Mouse (Mus musculus): Measurements from ENCODE around the gene Elf3. TPM values are rescaled to one million over a fixed set of nuclear protein-coding genes. Genes with fewer than 3 reads are reported as not detected.

The Elf3 gene
- total and polyA plus RNA-seq, 3 experiments, result 14.6 to 52.1 (median 28.6) TPM

- H3K79me2 ChIP-seq (replicated peaks; ENCODE audit: control insufficient read depth, extremely low read depth, insufficient read depth, poor library complexity, severe bottlenecking), result no peaks in the 10 kb centered on the region
- H3K36me3 ChIP-seq (replicated peaks in 1 of 2; ENCODE audit: control insufficient read depth in 1 of 2, insufficient read depth in 1 of 2, low read length in 1 of 2), result no peaks in the 10 kb centered on the region
- H3K4me3 ChIP-seq (replicated peaks in 1 of 3; ENCODE audit: low read depth in 2 of 3, low read length in 2 of 3, poor library complexity in 1 of 3), result no peak overlapping the region
- in situ Hi-C loops (cut with MboI; ENCODE audit: low pct_ligation_motif_present, low pct_unique_long_range_greater_than_20kb, low sequenced_read_pairs) (no loop called here), dilution Hi-C loops (cut with MboI; ENCODE audit: extremely low pct_ligation_motif_present, extremely low pct_unique_long_range_greater_than_20kb, low sequenced_read_pairs) (no loop called here)
- no peak overlapping the region for H3K9ac ChIP-seq (ENCODE audit: insufficient read depth, low read depth)
- H3K9me3 ChIP-seq (replicated peaks; ENCODE audit: low read length), result no peaks in the 10 kb centered on the region
- no peaks in the 10 kb centered on the region for H3K27me3 ChIP-seq (replicated peaks)
- peaks cover 8 to 23% of the 10 kb centered on the region in 2 experiments for H3K4me1 ChIP-seq (ENCODE audit: control insufficient read depth in 1 of 2, insufficient read depth in 2 of 2)
- DNase-seq (ENCODE audit: extremely low read depth), result no peak
- no peak overlapping the region for H3K27ac ChIP-seq (ENCODE audit: insufficient read depth, low read depth)
- no peak overlapping the region for H3K4me2 ChIP-seq (ENCODE audit: insufficient read depth, low read depth, poor library complexity, severe bottlenecking)
- TF ChIP-seq CTCF (conservative IDR thresholded peaks at IDR 0.05 in 1 of 2, IDR thresholded peaks at IDR 0.05 in 1 of 2; ENCODE audit: low read depth in 2 of 2, low read length in 2 of 2) (no peak), MAFK (IDR thresholded peaks at IDR 0.05; ENCODE audit: insufficient replicate concordance, low read length) (no peak), ETS1 (conservative IDR thresholded peaks at IDR 0.05; ENCODE audit: low read depth, low read length) (no peak), MAX (IDR thresholded peaks at IDR 0.05; ENCODE audit: low read length) (no peak)
These were observed 51.6 kb downstream of the Elf3 start for GRCm38 (mm10) chr1:135206586-135207339.

GRCm38 (mm10) chr1:135205257-135205656, 53.1 kb downstream of the Elf3 start:
- Histone ChIP-seq H3K4me2 (ENCODE audit: insufficient read depth, low read depth, poor library complexity, severe bottlenecking) (no peak overlapping the region), H3K9me3 (replicated peaks; ENCODE audit: low read length) (no peaks in the 10 kb centered on the region), H3K27me3 (replicated peaks) (no peaks in the 10 kb centered on the region), H3K27ac (ENCODE audit: insufficient read depth, low read depth) (no peak overlapping the region), H3K4me1 (ENCODE audit: control insufficient read depth in 1 of 2, insufficient read depth in 2 of 2) (peaks cover 2 to 11% of the 10 kb centered on the region in 2 experiments; a peak in 3 of 4 replicates), H3K36me3 (replicated peaks in 1 of 2; ENCODE audit: control insufficient read depth in 1 of 2, insufficient read depth in 1 of 2, low read length in 1 of 2) (no peaks in the 10 kb centered on the region), H3K9ac (ENCODE audit: insufficient read depth, low read depth) (no peak overlapping the region), H3K79me2 (replicated peaks; ENCODE audit: control insufficient read depth, extremely low read depth, insufficient read depth, poor library complexity, severe bottlenecking) (no peaks in the 10 kb centered on the region), H3K4me3 (replicated peaks in 1 of 3; ENCODE audit: low read depth in 2 of 3, low read length in 2 of 3, poor library complexity in 1 of 3) (no peak overlapping the region)
- TF ChIP-seq RAD21 (IDR thresholded peaks at IDR 0.05; ENCODE audit: low read depth, low read length) (no peak), GABPA (IDR thresholded peaks at IDR 0.05; ENCODE audit: insufficient replicate concordance, low read depth, low read length) (no peak), USF2 (conservative IDR thresholded peaks at IDR 0.05; ENCODE audit: low read depth, low read length) (no peak), UBTF (IDR thresholded peaks at IDR 0.05; ENCODE audit: low read depth, low read length) (no peak), MEF2A (IDR thresholded peaks at IDR 0.05; ENCODE audit: borderline replicate concordance, low read depth, low read length) (no peak), POLR2A (IDR thresholded peaks at IDR 0.05; ENCODE audit: low read depth, low read length) (no peak), TCF12 (IDR thresholded peaks at IDR 0.05; ENCODE audit: low read depth, low read length) (no peak), E2F4 (IDR thresholded peaks at IDR 0.05; ENCODE audit: insufficient replicate concordance, low read depth, low read length) (no peak), ETS1 (conservative IDR thresholded peaks at IDR 0.05; ENCODE audit: low read depth, low read length) (no peak), CTCF (conservative IDR thresholded peaks at IDR 0.05 in 1 of 2, IDR thresholded peaks at IDR 0.05 in 1 of 2; ENCODE audit: low read depth in 2 of 2, low read length in 2 of 2) (no peak), ZMIZ1 (IDR thresholded peaks at IDR 0.05; ENCODE audit: low read depth, low read length) (no peak), SIN3A (IDR thresholded peaks at IDR 0.05; ENCODE audit: low read length) (no peak), IRF4 (IDR thresholded peaks at IDR 0.05; ENCODE audit: low read depth, low read length) (no peak), ELF1 (IDR thresholded peaks at IDR 0.05; ENCODE audit: low read depth, low read length) (no peak), MAX (IDR thresholded peaks at IDR 0.05; ENCODE audit: low read length) (no peak), MAZ (IDR thresholded peaks at IDR 0.05; ENCODE audit: low read depth, low read length) (no peak), JUND (conservative IDR thresholded peaks at IDR 0.05; ENCODE audit: low read depth, low read length) (no peak)
- dilution Hi-C loops (cut with MboI; ENCODE audit: extremely low pct_ligation_motif_present, extremely low pct_unique_long_range_greater_than_20kb, low sequenced_read_pairs) (no loop called here), in situ Hi-C loops (cut with MboI; ENCODE audit: low pct_ligation_motif_present, low pct_unique_long_range_greater_than_20kb, low sequenced_read_pairs) (no loop called here)
- no peak for DNase-seq (ENCODE audit: extremely low read depth)

All from CH12.LX (cell line).